Mouse (Mus musculus): ENCODE measurements around the gene Bphl. TPM values are rescaled to one million over a fixed set of nuclear protein-coding genes. Genes with fewer than 3 reads are reported as not detected.
A peak's percentile ranks its signal among the peaks of the same experiment; 100 is the strongest.

The Bphl gene
- 48.9 and 49.8 TPM in 2 replicates for polyA plus RNA-seq (2015; fragmentation: Nextera tagmentation; extraction: Ambion mirVana)

GRCm38 (mm10) chr13:34037172-34038055 is at the start of gene Bphl:
Bphl (plus strand) TSS chr13:34037597.
- Histone ChIP-seq H3K27me3 (ENCODE audit: control insufficient read depth, insufficient read depth, low read length) (no peaks in the 10 kb centered on the region), H3K4me1 (ENCODE audit: control insufficient read depth, insufficient read depth, low read length) (peaks cover 11% of the 10 kb centered on the region), H3K4me2 (ENCODE audit: low read depth, low read length) (peak within 1 kb of the TSS; percentile 89), H3K9me3 (replicated peaks; ENCODE audit: control insufficient read depth, low read length) (no peaks in the 10 kb centered on the region), H3K27ac (ENCODE audit: low read length) (peak within 1 kb of the TSS; percentile 81), H3K9ac (ENCODE audit: low read length) (peak within 1 kb of the TSS; percentile 95), H3K4me3 (replicated peaks; ENCODE audit: low read length) (peak within 1 kb of the TSS; percentile 76), H3K36me3 (ENCODE audit: control insufficient read depth, insufficient read depth, low read length) (peaks cover 19% of the 10 kb centered on the region; the same call in 1 of the 2 replicates)
- 1% methylated on average over 37 of the region's 37 CpGs for WGBS
- peak; percentile 94 for ATAC-seq (ENCODE audit: insufficient read depth, low FRiP score)

DNA sequence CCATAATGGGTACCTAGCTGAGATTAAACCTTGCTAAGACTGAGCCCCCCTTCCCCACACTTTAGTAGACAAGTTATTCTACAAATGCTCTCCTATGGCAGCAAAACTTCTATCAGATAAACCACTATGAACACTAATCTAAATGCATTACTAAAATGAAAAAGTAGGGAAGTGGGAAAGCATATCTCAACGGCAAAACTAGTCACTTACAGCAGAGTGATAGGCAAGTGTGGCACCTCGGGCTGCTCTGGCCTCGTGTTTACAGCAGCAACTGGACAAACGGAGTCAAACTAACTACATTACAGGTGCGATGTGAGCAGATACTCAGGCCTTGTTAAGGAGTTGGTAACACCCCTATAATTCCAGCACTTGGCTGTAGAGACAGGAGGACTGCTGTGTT is 47.8 kb upstream of the Bphl start:
- no peaks in the 10 kb centered on the region for H3K27me3 ChIP-seq (ENCODE audit: control insufficient read depth, insufficient read depth, low read length)

DNA sequence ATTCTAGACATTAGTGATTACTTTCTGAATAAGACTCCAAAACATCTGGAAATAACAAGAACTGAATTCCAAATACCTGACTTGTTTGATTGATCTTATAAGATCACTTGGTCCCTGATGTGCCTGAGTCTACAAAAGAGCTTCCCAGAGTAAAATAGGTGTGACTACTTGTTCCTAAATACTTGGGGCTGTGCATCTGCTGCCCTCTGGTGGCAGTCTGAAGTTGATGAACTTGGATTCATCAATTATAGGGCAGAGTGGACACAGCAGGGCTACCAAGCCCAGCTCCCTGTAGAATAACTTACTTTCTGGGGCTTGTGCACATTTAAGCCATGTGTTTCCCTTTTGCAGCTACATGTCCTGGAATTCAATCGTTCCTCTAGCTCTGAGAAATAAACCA is 42.2 kb upstream of the Bphl start:
- no peak overlapping the region for H3K4me3 ChIP-seq (replicated peaks; ENCODE audit: low read length)
- no peak overlapping the region for H3K4me2 ChIP-seq (ENCODE audit: low read depth, low read length)
- no peaks in the 10 kb centered on the region for H3K4me1 ChIP-seq (ENCODE audit: control insufficient read depth, insufficient read depth, low read length)
- H3K36me3 ChIP-seq (ENCODE audit: control insufficient read depth, insufficient read depth, low read length): no peaks in the 10 kb centered on the region
- H3K9me3 ChIP-seq (replicated peaks; ENCODE audit: control insufficient read depth, low read length): no peaks in the 10 kb centered on the region
- no peaks in the 10 kb centered on the region for H3K27me3 ChIP-seq (ENCODE audit: control insufficient read depth, insufficient read depth, low read length)
- H3K9ac ChIP-seq (ENCODE audit: low read length): no peak overlapping the region
- 7% methylated on average over 1 of the region's 1 CpGs for WGBS
- no peak overlapping the region for H3K27ac ChIP-seq (ENCODE audit: low read length)
- ATAC-seq (ENCODE audit: insufficient read depth, low FRiP score): no peak

More for the DNA sequence above, 47.8 kb upstream of the Bphl start:
- Histone ChIP-seq H3K36me3 (ENCODE audit: control insufficient read depth, insufficient read depth, low read length) (0 out of 2 replicates have a peak, but pooled peaks cover 7% of the 10 kb centered on the region), H3K4me3 (replicated peaks; ENCODE audit: low read length) (no peak overlapping the region), H3K27ac (ENCODE audit: low read length) (no peak overlapping the region), H3K9me3 (replicated peaks; ENCODE audit: control insufficient read depth, low read length) (no peaks in the 10 kb centered on the region), H3K9ac (ENCODE audit: low read length) (no peak overlapping the region), H3K4me2 (ENCODE audit: low read depth, low read length) (no peak overlapping the region), H3K4me1 (ENCODE audit: control insufficient read depth, insufficient read depth, low read length) (no peaks in the 10 kb centered on the region)
- WGBS: 74% methylated on average over 5 of the region's 5 CpGs
- no peak for ATAC-seq (ENCODE audit: insufficient read depth, low FRiP score)

GRCm38 (mm10) chr13:34002058-34003006 is 35.1 kb upstream of the Bphl start, which contains the start of the genes Ripk1 and Serpinb6a:
Ripk1 (plus strand) TSS chr13:34002363.
Serpinb6a (minus strand) TSS chr13:34002794.
- peak within 1 kb of the TSS; percentile 86 for H3K27ac ChIP-seq (ENCODE audit: low read length)
- H3K9ac ChIP-seq (ENCODE audit: low read length): peak within 1 kb of the TSS; percentile 88
- H3K36me3 ChIP-seq (ENCODE audit: control insufficient read depth, insufficient read depth, low read length): no peaks in the 10 kb centered on the region
- H3K4me2 ChIP-seq (ENCODE audit: low read depth, low read length): peak within 1 kb of the TSS; percentile 79
- H3K9me3 ChIP-seq (replicated peaks; ENCODE audit: control insufficient read depth, low read length): no peaks in the 10 kb centered on the region
- H3K27me3 ChIP-seq (ENCODE audit: control insufficient read depth, insufficient read depth, low read length): no peaks in the 10 kb centered on the region
- under 1% methylated on average over 92 of the region's 92 CpGs for WGBS
- peaks cover 5% of the 10 kb centered on the region for H3K4me1 ChIP-seq (ENCODE audit: control insufficient read depth, insufficient read depth, low read length)
- peak within 1 kb of the TSS; percentile 94 for H3K4me3 ChIP-seq (replicated peaks; ENCODE audit: low read length)
- ATAC-seq (ENCODE audit: insufficient read depth, low FRiP score): peak; percentile 99

DNA sequence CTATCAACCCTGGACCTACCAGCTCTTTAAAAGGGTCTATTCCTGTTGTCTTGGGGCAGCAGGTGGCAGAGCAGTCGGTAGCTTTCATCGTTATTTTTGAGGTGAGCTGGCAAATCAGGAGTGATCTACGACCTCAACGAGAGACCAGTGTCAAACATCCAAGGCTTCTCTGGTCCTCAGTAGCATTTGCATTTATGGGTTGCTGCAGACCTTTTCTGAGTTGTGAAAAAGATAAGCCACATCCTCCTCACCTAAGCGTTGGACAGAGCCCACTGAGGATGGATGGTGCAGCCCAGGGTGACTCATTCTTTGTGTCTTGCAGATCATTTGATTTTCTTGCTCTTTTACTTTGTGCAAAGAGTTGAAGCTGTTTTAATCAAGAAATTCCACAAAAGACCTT is 34.3 kb upstream of the Bphl start:
- H3K4me1 ChIP-seq (ENCODE audit: control insufficient read depth, insufficient read depth, low read length): peaks cover 5% of the 10 kb centered on the region
- no peaks in the 10 kb centered on the region for H3K9me3 ChIP-seq (replicated peaks; ENCODE audit: control insufficient read depth, low read length)
- no peaks in the 10 kb centered on the region for H3K36me3 ChIP-seq (ENCODE audit: control insufficient read depth, insufficient read depth, low read length)
- peak overlapping the region; percentile 88 for H3K9ac ChIP-seq (ENCODE audit: low read length)
- no peaks in the 10 kb centered on the region for H3K27me3 ChIP-seq (ENCODE audit: control insufficient read depth, insufficient read depth, low read length)
- peak overlapping the region; percentile 79 for H3K4me2 ChIP-seq (ENCODE audit: low read depth, low read length)
- peak overlapping the region; percentile 94 for H3K4me3 ChIP-seq (replicated peaks; ENCODE audit: low read length)
- H3K27ac ChIP-seq (ENCODE audit: low read length): peak overlapping the region; percentile 86; the same call in 1 of the 2 replicates
- 4% methylated on average over 5 of the region's 5 CpGs for WGBS
- ATAC-seq (ENCODE audit: insufficient read depth, low FRiP score): no peak

GRCm38 (mm10) chr13:34007234-34007633 is 30.2 kb upstream of the Bphl start:
- Histone ChIP-seq H3K27me3 (ENCODE audit: control insufficient read depth, insufficient read depth, low read length) (no peaks in the 10 kb centered on the region), H3K4me2 (ENCODE audit: low read depth, low read length) (no peak overlapping the region), H3K4me3 (replicated peaks; ENCODE audit: low read length) (no peak overlapping the region), H3K4me1 (ENCODE audit: control insufficient read depth, insufficient read depth, low read length) (peaks cover 5% of the 10 kb centered on the region), H3K9ac (ENCODE audit: low read length) (no peak overlapping the region), H3K9me3 (replicated peaks; ENCODE audit: control insufficient read depth, low read length) (no peaks in the 10 kb centered on the region), H3K27ac (ENCODE audit: low read length) (no peak overlapping the region), H3K36me3 (ENCODE audit: control insufficient read depth, insufficient read depth, low read length) (peaks cover 5% of the 10 kb centered on the region)
- no peak for ATAC-seq (ENCODE audit: insufficient read depth, low FRiP score)
- 79% methylated on average over 2 of the region's 2 CpGs for WGBS

GRCm38 (mm10) chr13:34016927-34017569 is 20.3 kb upstream of the Bphl start:
- no peaks in the 10 kb centered on the region for H3K27me3 ChIP-seq (ENCODE audit: control insufficient read depth, insufficient read depth, low read length)
- WGBS: 90% methylated on average over 9 of the region's 9 CpGs
- no peak overlapping the region for H3K9ac ChIP-seq (ENCODE audit: low read length)
- H3K4me1 ChIP-seq (ENCODE audit: control insufficient read depth, insufficient read depth, low read length): no peaks in the 10 kb centered on the region
- ATAC-seq (ENCODE audit: insufficient read depth, low FRiP score): no peak
- no peak overlapping the region for H3K4me3 ChIP-seq (replicated peaks; ENCODE audit: low read length)
- no peaks in the 10 kb centered on the region for H3K9me3 ChIP-seq (replicated peaks; ENCODE audit: control insufficient read depth, low read length)
- H3K27ac ChIP-seq (ENCODE audit: low read length): no peak overlapping the region
- peaks cover 30% of the 10 kb centered on the region for H3K36me3 ChIP-seq (ENCODE audit: control insufficient read depth, insufficient read depth, low read length)
- H3K4me2 ChIP-seq (ENCODE audit: low read depth, low read length): no peak overlapping the region

DNA sequence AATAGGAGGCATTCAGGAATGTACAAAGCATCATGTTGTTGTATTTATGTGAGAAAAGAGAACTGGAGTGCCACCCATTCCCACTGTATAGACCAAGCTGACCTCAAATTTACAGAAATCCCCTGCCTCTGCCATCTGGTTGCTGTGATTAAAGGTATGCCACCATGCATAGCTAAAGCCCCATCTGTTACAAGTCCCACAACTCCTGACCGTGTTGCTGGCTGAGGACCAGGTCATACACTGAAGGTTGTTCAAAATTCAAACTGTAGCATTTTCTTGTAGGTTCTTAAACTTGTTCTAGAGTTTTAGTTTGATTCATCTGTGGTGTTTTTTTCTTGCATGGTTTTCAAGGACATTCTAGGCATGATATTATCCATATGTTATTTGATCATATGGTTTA is 18.9 kb upstream of the Bphl start:
- Histone ChIP-seq H3K27ac (ENCODE audit: low read length) (no peak overlapping the region), H3K27me3 (ENCODE audit: control insufficient read depth, insufficient read depth, low read length) (no peaks in the 10 kb centered on the region), H3K4me3 (replicated peaks; ENCODE audit: low read length) (no peak overlapping the region), H3K9ac (ENCODE audit: low read length) (no peak overlapping the region), H3K4me1 (ENCODE audit: control insufficient read depth, insufficient read depth, low read length) (no peaks in the 10 kb centered on the region), H3K4me2 (ENCODE audit: low read depth, low read length) (no peak overlapping the region), H3K9me3 (replicated peaks; ENCODE audit: control insufficient read depth, low read length) (no peaks in the 10 kb centered on the region), H3K36me3 (ENCODE audit: control insufficient read depth, insufficient read depth, low read length) (peaks cover 29% of the 10 kb centered on the region)
- no peak for ATAC-seq (ENCODE audit: insufficient read depth, low FRiP score)
- WGBS: 81% methylated on average over 1 of the region's 1 CpGs
